Mouse (Mus musculus) ES-E14 (cell line): ENCODE measurements around the gene Pcgf5.

Experiments used
- CHD2 ChIP-seq: IDR thresholded peaks from 2 replicates; pipeline ENCODE4 v1.6.1; 2014; ENCODE audit warnings: mild to moderate bottlenecking, low read depth, low read length, inconsistent platforms
- MAFK ChIP-seq: IDR thresholded peaks from 2 replicates; pipeline ENCODE4 v1.6.1; 2014; ENCODE audit warnings: mild to moderate bottlenecking, low read depth, low read length, inconsistent platforms; ENCODE audit not compliant: insufficient read depth

GRCm38 (mm10) chr19:36477151-36477550 is 129.0 kb downstream of the Pcgf5 start:
- TF ChIP-seq CHD2 = no peak
- TF ChIP-seq MAFK = no peak
